Mouse (Mus musculus): ENCODE measurements around the gene Hspg2. TPM values are rescaled to one million over a fixed set of nuclear protein-coding genes. Genes with fewer than 3 reads are reported as not detected.
A peak's percentile ranks its signal among the peaks of the same experiment; 100 is the strongest.

Hspg2 gene
- polyA plus RNA-seq, 1 experiment, result 108 TPM

GRCm38 (mm10) chr4:137441332-137441731, 27.2 kb upstream of the Hspg2 start:
- no peaks in the 10 kb centered on the region for H3K79me2 ChIP-seq (ENCODE audit: control insufficient read depth, insufficient read depth)
- no peaks in the 10 kb centered on the region for H3K27me3 ChIP-seq (ENCODE audit: control insufficient read depth, insufficient read depth, insufficient read length)
- no peak overlapping the region for H3K4me3 ChIP-seq (ENCODE audit: insufficient read depth, poor library complexity, severe bottlenecking)
- no peaks in the 10 kb centered on the region for H3K36me3 ChIP-seq (ENCODE audit: control insufficient read depth, insufficient read depth)
- no peaks in the 10 kb centered on the region for H3K79me3 ChIP-seq (ENCODE audit: low read depth)
- TF ChIP-seq MAX (IDR thresholded peaks at IDR 0.05) (no peak), CTCF (IDR thresholded peaks at IDR 0.05; ENCODE audit: control insufficient read depth, insufficient read depth, insufficient read length) (no peak), FOSL1 (IDR thresholded peaks at IDR 0.05; ENCODE audit: insufficient read depth, low read length, poor library complexity, severe bottlenecking) (no peak), MYOG (IDR thresholded peaks at IDR 0.05; ENCODE audit: control insufficient read depth, extremely low read depth, insufficient read length) (no peak), MYOD1 (IDR thresholded peaks at IDR 0.05; ENCODE audit: control insufficient read depth, insufficient read length, low read depth) (no peak), USF1 (IDR thresholded peaks at IDR 0.05; ENCODE audit: low read depth) (no peak), CEBPB (IDR thresholded peaks at IDR 0.05; ENCODE audit: low read depth) (no peak)
- H3ac ChIP-seq (ENCODE audit: control insufficient read depth, insufficient read length, low read depth), result no peak overlapping the region

- H3K79me3 ChIP-seq (ENCODE audit: low read depth), result no peaks in the 10 kb centered on the region
- H3K79me2 ChIP-seq (ENCODE audit: control insufficient read depth, insufficient read depth), result no peaks in the 10 kb centered on the region
- no peaks in the 10 kb centered on the region for H3K36me3 ChIP-seq (ENCODE audit: control insufficient read depth, insufficient read depth)
- H3K4me3 ChIP-seq (ENCODE audit: insufficient read depth, poor library complexity, severe bottlenecking), result no peak overlapping the region
- no peaks in the 10 kb centered on the region for H3K27me3 ChIP-seq (ENCODE audit: control insufficient read depth, insufficient read depth, insufficient read length)
- no peak for TF ChIP-seq USF1 (IDR thresholded peaks at IDR 0.05; ENCODE audit: low read depth)
- no peak for TF ChIP-seq CEBPB (IDR thresholded peaks at IDR 0.05; ENCODE audit: low read depth)
- TF ChIP-seq FOSL1 (IDR thresholded peaks at IDR 0.05; ENCODE audit: insufficient read depth, low read length, poor library complexity, severe bottlenecking), result no peak
- TF ChIP-seq MYOD1 (IDR thresholded peaks at IDR 0.05; ENCODE audit: control insufficient read depth, insufficient read length, low read depth), result no peak
- TF ChIP-seq CTCF (IDR thresholded peaks at IDR 0.05; ENCODE audit: control insufficient read depth, insufficient read depth, insufficient read length), result peak; percentile 16
- no peak for TF ChIP-seq MAX (IDR thresholded peaks at IDR 0.05)
- no peak overlapping the region for H3ac ChIP-seq (ENCODE audit: control insufficient read depth, insufficient read length, low read depth)
Observed at GRCm38 (mm10) chr4:137443625-137444024, 24.9 kb upstream of the Hspg2 start.

- TF ChIP-seq MYOD1 (IDR thresholded peaks at IDR 0.05; ENCODE audit: control insufficient read depth, insufficient read length, low read depth), result no peak
- no peak for TF ChIP-seq MAX (IDR thresholded peaks at IDR 0.05)
- TF ChIP-seq USF1 (IDR thresholded peaks at IDR 0.05; ENCODE audit: low read depth), result no peak
- TF ChIP-seq FOSL1 (IDR thresholded peaks at IDR 0.05; ENCODE audit: insufficient read depth, low read length, poor library complexity, severe bottlenecking), result no peak
- no peak for TF ChIP-seq CEBPB (IDR thresholded peaks at IDR 0.05; ENCODE audit: low read depth)
- TF ChIP-seq CTCF (IDR thresholded peaks at IDR 0.05; ENCODE audit: control insufficient read depth, insufficient read depth, insufficient read length), result no peak
- no peak for TF ChIP-seq MYOG (IDR thresholded peaks at IDR 0.05; ENCODE audit: control insufficient read depth, extremely low read depth, insufficient read length)
- Histone ChIP-seq H3K4me3 (ENCODE audit: insufficient read depth, poor library complexity, severe bottlenecking) (no peak overlapping the region), H3K36me3 (ENCODE audit: control insufficient read depth, insufficient read depth) (no peaks in the 10 kb centered on the region), H3ac (ENCODE audit: control insufficient read depth, insufficient read length, low read depth) (no peak overlapping the region), H3K27me3 (ENCODE audit: control insufficient read depth, insufficient read depth, insufficient read length) (no peaks in the 10 kb centered on the region), H3K79me3 (ENCODE audit: low read depth) (no peaks in the 10 kb centered on the region), H3K79me2 (ENCODE audit: control insufficient read depth, insufficient read depth) (no peaks in the 10 kb centered on the region)
Observed at GRCm38 (mm10) chr4:137445881-137446280, 22.7 kb upstream of the Hspg2 start.

- Histone ChIP-seq H3K36me3 (ENCODE audit: control insufficient read depth, insufficient read depth) (no peaks in the 10 kb centered on the region), H3ac (ENCODE audit: control insufficient read depth, insufficient read length, low read depth) (no peak overlapping the region), H3K79me2 (ENCODE audit: control insufficient read depth, insufficient read depth) (no peaks in the 10 kb centered on the region), H3K79me3 (ENCODE audit: low read depth) (no peaks in the 10 kb centered on the region), H3K4me3 (ENCODE audit: insufficient read depth, poor library complexity, severe bottlenecking) (no peak overlapping the region), H3K27me3 (ENCODE audit: control insufficient read depth, insufficient read depth, insufficient read length) (no peaks in the 10 kb centered on the region)
- no peak for TF ChIP-seq CTCF (IDR thresholded peaks at IDR 0.05; ENCODE audit: control insufficient read depth, insufficient read depth, insufficient read length)
- no peak for TF ChIP-seq MYOG (IDR thresholded peaks at IDR 0.05; ENCODE audit: control insufficient read depth, extremely low read depth, insufficient read length)
- peak; percentile 41 for TF ChIP-seq FOSL1 (IDR thresholded peaks at IDR 0.05; ENCODE audit: insufficient read depth, low read length, poor library complexity, severe bottlenecking)
- no peak for TF ChIP-seq MAX (IDR thresholded peaks at IDR 0.05)
- TF ChIP-seq CEBPB (IDR thresholded peaks at IDR 0.05; ENCODE audit: low read depth), result no peak
- TF ChIP-seq USF1 (IDR thresholded peaks at IDR 0.05; ENCODE audit: low read depth), result no peak
- TF ChIP-seq MYOD1 (IDR thresholded peaks at IDR 0.05; ENCODE audit: control insufficient read depth, insufficient read length, low read depth), result peak; percentile 13
Observed at GRCm38 (mm10) chr4:137447363-137448196, 21.0 kb upstream of the Hspg2 start.

GRCm38 (mm10) chr4:137448197-137448596, 20.4 kb upstream of the Hspg2 start:
- TF ChIP-seq MAX (IDR thresholded peaks at IDR 0.05) (peak; percentile 22), FOSL1 (IDR thresholded peaks at IDR 0.05; ENCODE audit: insufficient read depth, low read length, poor library complexity, severe bottlenecking) (peak; percentile 74), CTCF (IDR thresholded peaks at IDR 0.05; ENCODE audit: control insufficient read depth, insufficient read depth, insufficient read length) (no peak), MYOG (IDR thresholded peaks at IDR 0.05; ENCODE audit: control insufficient read depth, extremely low read depth, insufficient read length) (no peak), CEBPB (IDR thresholded peaks at IDR 0.05; ENCODE audit: low read depth) (no peak), MYOD1 (IDR thresholded peaks at IDR 0.05; ENCODE audit: control insufficient read depth, insufficient read length, low read depth) (peak; percentile 37), USF1 (IDR thresholded peaks at IDR 0.05; ENCODE audit: low read depth) (no peak)
- Histone ChIP-seq H3K79me3 (ENCODE audit: low read depth) (no peaks in the 10 kb centered on the region), H3K27me3 (ENCODE audit: control insufficient read depth, insufficient read depth, insufficient read length) (no peaks in the 10 kb centered on the region), H3K79me2 (ENCODE audit: control insufficient read depth, insufficient read depth) (no peaks in the 10 kb centered on the region), H3K36me3 (ENCODE audit: control insufficient read depth, insufficient read depth) (no peaks in the 10 kb centered on the region), H3K4me3 (ENCODE audit: insufficient read depth, poor library complexity, severe bottlenecking) (no peak overlapping the region), H3ac (ENCODE audit: control insufficient read depth, insufficient read length, low read depth) (peak overlapping the region; percentile 49)
